Mouse (Mus musculus) liver, postnatal 0 days (tissue): ENCODE results near the gene Abt1. TPM values are rescaled to one million over a fixed set of nuclear protein-coding genes. Genes with fewer than 3 reads are reported as not detected.

Experiments
- ATAC-seq: fragments of 200-750 bp; cut with Nextera tagmentation; 2 replicates; pipeline ENCODE4 v1.8.0; 2017; ENCODE audit warnings: mild to moderate bottlenecking, moderate library complexity
- DNase-seq: peaks from one replicate; pipeline ENCODE4 v3.0.0-alpha.2; 2016
- H3K27ac ChIP-seq: fragments of 300-500 bp; sonication (generic); 2 replicates; pipeline ENCODE4 v1.5.1; 2014; ENCODE audit warnings: antibody characterized with exemption, moderate library complexity, mild to moderate bottlenecking, low read depth
- H3K27me3 ChIP-seq: fragments of 300-500 bp; sonication (generic); 2 replicates; pipeline ENCODE4 v1.6.1; 2014; ENCODE audit warnings: low read length, control low read depth, mixed read lengths; ENCODE audit not compliant: insufficient read depth
- H3K36me3 ChIP-seq: fragments of 300-500 bp; sonication (generic); replicated peaks from 2 replicates; pipeline ENCODE4 v1.6.1; 2014; ENCODE audit warnings: mild to moderate bottlenecking, control low read depth, low read length, moderate library complexity, mixed read lengths; ENCODE audit not compliant: insufficient read depth
- H3K4me1 ChIP-seq: fragments of 300-500 bp; sonication (generic); 2 replicates; pipeline ENCODE4 v1.6.1; 2014; ENCODE audit warnings: antibody characterized with exemption, mild to moderate bottlenecking, control low read depth; ENCODE audit not compliant: insufficient read depth
- H3K4me2 ChIP-seq: fragments of 300-500 bp; sonication (generic); 2 replicates; pipeline ENCODE4 v1.6.1; 2014; ENCODE audit warnings: low read depth, mild to moderate bottlenecking, low read length, moderate library complexity, mixed read lengths
- H3K4me3 ChIP-seq: fragments of 300-500 bp; sonication (generic); 2 replicates; pipeline ENCODE4 v1.5.1; 2014; ENCODE audit warnings: low read depth, low read length
- H3K9ac ChIP-seq: fragments of 300-500 bp; sonication (generic); replicated peaks from 2 replicates; pipeline ENCODE4 v1.6.1; 2014; ENCODE audit warnings: mild to moderate bottlenecking, moderate library complexity
- H3K9me3 ChIP-seq: fragments of 300-500 bp; sonication (generic); 2 replicates; pipeline ENCODE4 v1.6.1; 2016; ENCODE audit warnings: mild to moderate bottlenecking, control low read depth, low read length, mixed read lengths
- CTCF ChIP-seq: sonication (generic); IDR thresholded peaks from 2 replicates; pipeline ENCODE4 v1.5.1; 2016; ENCODE audit warnings: antibody characterized with exemption, low read depth
- EP300 ChIP-seq: IDR thresholded peaks from 2 replicates; pipeline ENCODE4 v1.6.1; 2016; ENCODE audit warnings: antibody characterized with exemption, low read depth, mild to moderate bottlenecking
- WGBS: fragments of 180-500 bp; shearing (Covaris S2); extraction: QIAGEN DNeasy Blood & Tissue Kit; methylation state at CpG from one replicate; pipeline ENCODE4 v1.1.7; 2014; ENCODE audit not compliant: insufficient replicate concordance; 5-methylcytosine and 5-hydroxymethylcytosine counted together
- polyA plus RNA-seq: library from polyadenylated mRNA; unstranded; fragments of >200 nt; fragmentation: Nextera tagmentation; extraction: Ambion mirVana; gene quantifications from 2 replicates; pipeline ENCODE4 v1.2.1, GENCODE M21; 2015

Abt1 gene
- polyA plus RNA-seq, 1 experiment from 2014 or later: 4.8 TPM

GRCm38 (mm10) chr13:23463381-23464223 lies 39.9 kb upstream of the Abt1 start:
- Histone ChIP-seq H3K27me3 (no peaks in the 10 kb centered on the region), H3K36me3 (no peaks in the 10 kb centered on the region), H3K4me1 (peaks cover 37% of the 10 kb centered on the region), H3K4me3 (peak overlapping the region; percentile 63), H3K9ac (peak overlapping the region; percentile 74), H3K4me2 (peak overlapping the region; percentile 89), H3K9me3 (no peaks in the 10 kb centered on the region), H3K27ac (peak overlapping the region; percentile 44; the same call in 1 of the 2 replicates)
- TF ChIP-seq EP300: no peak
- under 1% methylated on average over 21 of the region's 21 CpGs for WGBS
- ATAC-seq: peak; percentile 20
- peak; percentile 82 for DNase-seq

GRCm38 (mm10) chr13:23462669-23463068 lies 39.0 kb upstream of the Abt1 start:
- Histone ChIP-seq H3K27me3 (no peaks in the 10 kb centered on the region), H3K4me2 (no peak overlapping the region), H3K27ac (no peak overlapping the region), H3K4me1 (peaks cover 43% of the 10 kb centered on the region), H3K36me3 (no peaks in the 10 kb centered on the region), H3K4me3 (no peak overlapping the region), H3K9me3 (no peaks in the 10 kb centered on the region), H3K9ac (no peak overlapping the region)
- DNase-seq (no peak), ATAC-seq (no peak)
- TF ChIP-seq CTCF (no peak), EP300 (no peak)

GRCm38 (mm10) chr13:23462063-23462462 lies 38.4 kb upstream of the Abt1 start:
- WGBS: 81% methylated on average over 4 of the region's 4 CpGs
- H3K9ac ChIP-seq: no peak overlapping the region
- no peak overlapping the region for H3K4me3 ChIP-seq
- no peak overlapping the region for H3K27ac ChIP-seq
- TF ChIP-seq EP300 (no peak), CTCF (no peak)
- ATAC-seq (no peak), DNase-seq (no peak)
- H3K9me3 ChIP-seq: no peaks in the 10 kb centered on the region
- peaks cover 42% of the 10 kb centered on the region for H3K4me1 ChIP-seq
- no peaks in the 10 kb centered on the region for H3K27me3 ChIP-seq
- H3K36me3 ChIP-seq: no peaks in the 10 kb centered on the region
- H3K4me2 ChIP-seq: no peak overlapping the region

- DNase-seq (peak; percentile 26), ATAC-seq (peak; percentile 91)
- no peaks in the 10 kb centered on the region for H3K27me3 ChIP-seq
- peak overlapping the region; percentile 62 for H3K27ac ChIP-seq
- TF ChIP-seq EP300: peak; percentile 91
- TF ChIP-seq CTCF: no peak
- peak overlapping the region; percentile 38; the same call in 1 of the 2 replicates for H3K9ac ChIP-seq
- H3K4me1 ChIP-seq: peaks cover 28% of the 10 kb centered on the region
- H3K4me2 ChIP-seq: peak overlapping the region; percentile 58
- H3K4me3 ChIP-seq: no peak overlapping the region
- no peaks in the 10 kb centered on the region for H3K9me3 ChIP-seq
- WGBS: 20% methylated on average over 15 of the region's 15 CpGs
- no peaks in the 10 kb centered on the region for H3K36me3 ChIP-seq
Observed at GRCm38 (mm10) chr13:23459264-23459846, 35.7 kb upstream of the Abt1 start.

GRCm38 (mm10) chr13:23453926-23454325 lies 30.3 kb upstream of the Abt1 start:
- peak overlapping the region; percentile 68 for H3K4me2 ChIP-seq
- H3K9ac ChIP-seq: peak overlapping the region; percentile 86
- no peak for ATAC-seq
- peaks cover 9% of the 10 kb centered on the region for H3K4me1 ChIP-seq
- DNase-seq: no peak
- H3K27ac ChIP-seq: peak overlapping the region; percentile 89
- no peak for TF ChIP-seq EP300
- TF ChIP-seq CTCF: no peak
- no peaks in the 10 kb centered on the region for H3K36me3 ChIP-seq
- H3K27me3 ChIP-seq: no peaks in the 10 kb centered on the region
- peak overlapping the region; percentile 89 for H3K4me3 ChIP-seq
- WGBS: under 1% methylated on average over 9 of the region's 9 CpGs
- H3K9me3 ChIP-seq: no peaks in the 10 kb centered on the region

GRCm38 (mm10) chr13:23453362-23453862 lies 29.7 kb upstream of the Abt1 start:
- ATAC-seq (peak; percentile 81), DNase-seq (peak; percentile 74)
- WGBS: under 1% methylated on average over 25 of the region's 25 CpGs
- TF ChIP-seq EP300: peak; percentile 16; the same call in 1 of the 2 replicates
- TF ChIP-seq CTCF: no peak
- no peaks in the 10 kb centered on the region for H3K36me3 ChIP-seq
- H3K9ac ChIP-seq: peak overlapping the region; percentile 86
- H3K4me2 ChIP-seq: peak overlapping the region; percentile 68
- H3K4me1 ChIP-seq: peaks cover 3% of the 10 kb centered on the region; the same call in 1 of the 2 replicates
- H3K9me3 ChIP-seq: no peaks in the 10 kb centered on the region
- H3K4me3 ChIP-seq: peak overlapping the region; percentile 89
- H3K27me3 ChIP-seq: no peaks in the 10 kb centered on the region
- peak overlapping the region; percentile 89 for H3K27ac ChIP-seq
